Mouse (Mus musculus) kidney, adult 11 months (tissue): ENCODE data around the gene Senp6.
A peak's percentile ranks its signal among the peaks of the same experiment; 100 is the strongest.
"Not testable (repeated sequence)": the region's sequence is repeated elsewhere in the genome, so short reads cannot be mapped to it uniquely, and the experiment has no call there.

Experiments
- DNase-seq: peaks from one replicate; pipeline ENCODE4 v3.0.0; 2022

Senp6 gene

GRCm38 (mm10) chr9:80066367-80067220 is at the start of gene Senp6:
Gene Senp6 (plus strand): TSS chr9:80066903.
- DNase-seq, result peak; percentile 54

- DNase-seq, result no peak
Observed at GRCm38 (mm10) chr9:80020429-80020828, 46.3 kb upstream of the Senp6 start.

- DNase-seq, result no peak
Observed at GRCm38 (mm10) chr9:80021648-80022047, 45.1 kb upstream of the Senp6 start.

GRCm38 (mm10) chr9:80022821-80023220 is 43.9 kb upstream of the Senp6 start:
- DNase-seq, result no peak

- not testable (repeated sequence) for DNase-seq
Observed at GRCm38 (mm10) chr9:80025347-80025746, 41.4 kb upstream of the Senp6 start.

GRCm38 (mm10) chr9:80026017-80026416 is 40.7 kb upstream of the Senp6 start:
- peak; percentile 52 for DNase-seq

- peak; percentile 15 for DNase-seq
Observed at GRCm38 (mm10) chr9:80026581-80027021, 40.1 kb upstream of the Senp6 start.

GRCm38 (mm10) chr9:80037262-80037996 is 29.3 kb upstream of the Senp6 start:
- DNase-seq, result no peak

- DNase-seq, result no peak
Observed at GRCm38 (mm10) chr9:80037997-80038383, 28.7 kb upstream of the Senp6 start.

- no peak for DNase-seq
Observed at GRCm38 (mm10) chr9:80039296-80039815, 27.3 kb upstream of the Senp6 start.

- DNase-seq, result not testable (repeated sequence)
Observed at GRCm38 (mm10) chr9:80044301-80044700, 22.4 kb upstream of the Senp6 start.

GRCm38 (mm10) chr9:80049271-80049670 is 17.4 kb upstream of the Senp6 start:
- DNase-seq, result not testable (repeated sequence)

- DNase-seq, result no peak
Observed at GRCm38 (mm10) chr9:80052951-80053350, 13.8 kb upstream of the Senp6 start.

- DNase-seq, result no peak
Observed at GRCm38 (mm10) chr9:80057690-80058089, 9.0 kb upstream of the Senp6 start.

GRCm38 (mm10) chr9:80065495-80065894 is 1.2 kb upstream of the Senp6 start:
- DNase-seq, result peak; percentile 19

GRCm38 (mm10) chr9:80067221-80068027 is 721 bp downstream of the Senp6 start:
- DNase-seq, result peak; percentile 49

GRCm38 (mm10) chr9:80068028-80068515 is 1.4 kb downstream of the Senp6 start:
- DNase-seq, result no peak

GRCm38 (mm10) chr9:80068735-80069315 is 2.1 kb downstream of the Senp6 start:
- DNase-seq, result no peak

- DNase-seq, result no peak
Observed at GRCm38 (mm10) chr9:80070026-80070425, 3.3 kb downstream of the Senp6 start.

- DNase-seq, result no peak
Observed at GRCm38 (mm10) chr9:80071616-80072015, 4.9 kb downstream of the Senp6 start.

- DNase-seq, result no peak
Observed at GRCm38 (mm10) chr9:80074067-80074466, 7.4 kb downstream of the Senp6 start.

GRCm38 (mm10) chr9:80074949-80075348 is 8.2 kb downstream of the Senp6 start:
- no peak for DNase-seq
